Mouse (Mus musculus): ENCODE results near the gene Ubl4b. TPM values are rescaled to one million over a fixed set of nuclear protein-coding genes. Genes with fewer than 3 reads are reported as not detected.

Ubl4b gene
- total RNA-seq, 4 experiments from 2014 or later, result not detected

DNA sequence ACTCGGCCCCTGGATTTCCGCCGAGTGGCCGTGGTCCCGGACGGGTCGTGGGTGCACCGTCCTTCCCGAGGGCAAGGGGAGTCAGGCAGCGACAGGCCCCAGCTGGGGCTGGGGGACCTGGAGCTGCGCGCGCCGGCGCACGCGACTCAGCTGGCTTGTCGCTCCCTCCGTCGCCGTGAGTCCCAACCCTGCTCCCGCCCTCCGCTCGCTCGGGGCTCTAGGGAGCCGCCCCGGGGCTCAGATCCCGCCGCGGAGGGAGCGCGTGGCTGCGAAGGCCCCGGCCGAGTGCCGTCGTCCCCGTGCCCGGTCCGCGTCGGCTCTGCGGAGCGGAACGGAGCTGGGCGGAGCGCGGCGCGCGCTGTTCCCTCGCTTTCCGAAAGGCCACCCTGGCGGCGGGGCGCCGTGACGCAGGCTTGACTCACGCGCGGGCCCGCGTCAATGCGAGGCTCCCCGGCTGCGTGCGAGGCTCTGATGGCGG, 37.2 kb downstream of the Ubl4b start, which contains the start of gene Slc6a17:
Gene Slc6a17, minus strand, starts transcription at position 388 of the 478 bp plus-strand sequence.
- peak; percentile 20 for DNase-seq

DNA sequence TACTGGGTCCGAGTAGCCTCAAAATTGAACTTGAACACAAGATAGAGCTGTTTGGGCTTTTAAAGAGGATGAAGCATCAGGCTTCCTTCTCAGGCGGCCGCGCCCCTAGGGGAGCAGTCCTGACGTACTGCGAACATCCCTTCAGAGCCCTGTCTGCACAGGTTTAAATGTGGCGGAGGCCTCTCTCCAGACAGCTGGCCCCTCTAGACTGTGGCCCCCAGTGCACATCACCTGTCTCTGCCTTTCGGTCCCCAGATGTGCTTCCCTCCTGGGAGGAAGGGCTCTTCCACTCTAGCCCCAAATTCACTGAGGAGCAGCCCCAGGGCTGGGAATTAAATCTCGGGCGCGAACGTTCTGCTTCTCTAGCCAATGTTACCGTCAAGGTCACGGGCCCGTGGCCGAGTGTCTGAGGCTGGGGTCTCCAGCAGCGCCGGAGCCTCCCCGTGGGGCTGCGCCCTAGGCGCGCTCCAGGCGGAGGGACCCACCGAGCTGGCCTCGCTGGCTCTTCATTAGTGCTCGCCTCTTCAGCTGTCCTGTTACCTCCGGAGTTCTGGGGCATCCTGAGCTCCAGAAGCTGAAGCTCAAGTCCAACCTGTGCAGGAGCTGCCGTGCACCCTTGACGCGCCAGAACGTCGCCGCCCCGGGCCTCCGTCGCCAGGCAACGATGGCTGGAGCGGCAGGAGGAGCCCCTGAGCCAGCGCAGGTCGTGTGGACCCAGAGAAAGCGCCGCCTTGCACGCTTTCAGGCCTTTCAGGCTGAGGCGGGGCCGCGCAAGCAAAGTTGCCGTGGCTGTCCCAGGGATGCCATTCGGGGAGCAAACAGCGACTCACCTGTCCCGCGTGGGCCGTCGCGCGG, 37.9 kb downstream of the Ubl4b start:
- no peak for DNase-seq

DNA sequence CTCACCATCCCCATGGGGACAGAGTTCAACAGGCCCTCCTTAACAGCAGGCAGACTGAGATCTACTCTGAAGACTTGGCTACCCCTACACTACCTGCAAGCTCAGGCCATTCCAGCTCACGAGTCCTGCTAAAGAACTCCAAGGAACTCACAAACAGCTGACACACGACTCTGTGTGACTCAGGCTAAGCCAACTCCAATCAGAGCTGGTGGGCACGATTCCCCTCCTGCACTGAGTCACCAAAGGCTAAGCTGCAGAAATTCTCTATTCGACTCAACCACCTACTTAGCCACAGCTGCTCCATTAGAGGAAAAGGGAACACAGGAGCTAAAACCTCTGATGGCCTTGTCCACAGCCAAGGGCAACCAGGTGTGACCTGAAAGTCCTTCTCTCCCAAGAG, 38.9 kb downstream of the Ubl4b start:
- DNase-seq, result no peak

DNA sequence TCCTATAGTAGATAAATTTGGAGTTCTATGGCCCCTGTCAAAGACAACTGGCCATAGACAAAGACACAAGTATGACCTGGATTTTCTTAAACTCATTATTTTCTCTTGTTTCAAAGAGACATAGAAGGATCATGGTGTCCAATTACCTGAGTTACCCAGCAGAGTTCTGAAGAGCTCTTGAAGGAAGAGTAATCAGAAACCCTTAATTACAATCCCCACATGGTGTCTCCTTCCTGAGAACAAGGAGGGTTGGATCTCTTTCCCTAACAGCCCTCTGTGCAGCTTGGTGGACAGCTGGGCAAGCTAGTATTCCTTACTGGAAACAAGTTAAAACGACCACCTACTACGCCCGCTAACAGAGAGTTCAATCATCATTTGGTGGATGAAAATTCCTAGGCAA, 43.5 kb downstream of the Ubl4b start:
- DNase-seq, result no peak

DNA sequence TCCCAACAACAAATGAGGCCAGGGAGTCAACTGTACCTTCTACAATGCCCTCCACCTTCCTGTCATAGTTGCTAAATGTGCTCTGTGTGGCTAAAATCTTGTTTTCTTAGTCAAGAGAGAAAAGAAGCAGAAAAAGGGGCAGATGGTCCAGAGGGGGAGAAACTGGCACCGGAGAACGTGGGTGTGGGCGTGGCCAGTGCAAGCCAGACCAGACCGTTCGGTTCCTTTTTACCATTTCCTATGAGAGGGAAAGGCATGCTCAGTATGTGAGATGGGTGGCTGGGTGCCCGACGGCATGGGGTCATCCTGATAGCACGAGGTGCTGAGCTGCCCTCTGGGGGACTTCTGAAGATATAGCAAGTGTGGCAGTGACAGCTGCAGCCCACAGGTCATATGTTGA, 46.2 kb downstream of the Ubl4b start:
- DNase-seq, result no peak

DNA sequence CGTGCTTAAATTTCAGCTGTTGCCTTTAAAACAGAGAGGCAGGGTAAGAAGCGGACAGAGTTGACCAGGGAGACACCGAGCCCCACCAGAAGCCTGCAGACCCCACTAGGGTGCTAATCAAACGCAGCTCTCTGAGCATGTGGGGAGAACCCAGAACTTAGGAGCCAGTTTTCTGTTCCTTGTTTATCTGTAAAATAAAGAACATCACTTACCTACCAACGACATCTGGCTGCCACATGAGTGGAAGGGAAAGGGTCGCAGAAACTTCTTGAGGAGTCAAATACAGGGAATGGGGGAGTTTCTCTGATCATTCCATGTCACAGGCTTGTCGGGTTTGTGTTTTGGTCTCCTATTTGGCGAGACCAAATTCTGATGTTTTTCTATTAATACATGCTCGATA, 46.9 kb downstream of the Ubl4b start:
- no peak for DNase-seq

DNA sequence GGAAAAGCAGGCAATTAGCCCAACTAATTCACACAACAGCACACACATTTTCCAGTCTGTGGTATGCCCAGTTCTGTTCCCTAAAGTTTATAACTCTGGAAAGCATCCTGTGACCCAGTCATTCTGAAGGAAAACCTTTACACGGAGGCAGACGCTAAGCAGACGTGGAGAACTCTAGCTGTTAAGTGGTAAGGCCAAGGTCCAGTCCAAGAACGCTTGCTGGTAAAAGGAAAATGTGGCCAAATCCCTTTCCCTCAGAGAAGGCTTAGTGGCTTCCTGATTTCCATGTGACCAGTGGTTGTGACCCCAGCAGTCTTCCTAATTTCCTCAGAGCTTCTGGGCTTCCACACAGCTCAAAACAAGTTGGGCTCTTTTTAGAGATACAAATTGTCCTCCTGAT, 48.3 kb downstream of the Ubl4b start:
- no peak for DNase-seq

DNA sequence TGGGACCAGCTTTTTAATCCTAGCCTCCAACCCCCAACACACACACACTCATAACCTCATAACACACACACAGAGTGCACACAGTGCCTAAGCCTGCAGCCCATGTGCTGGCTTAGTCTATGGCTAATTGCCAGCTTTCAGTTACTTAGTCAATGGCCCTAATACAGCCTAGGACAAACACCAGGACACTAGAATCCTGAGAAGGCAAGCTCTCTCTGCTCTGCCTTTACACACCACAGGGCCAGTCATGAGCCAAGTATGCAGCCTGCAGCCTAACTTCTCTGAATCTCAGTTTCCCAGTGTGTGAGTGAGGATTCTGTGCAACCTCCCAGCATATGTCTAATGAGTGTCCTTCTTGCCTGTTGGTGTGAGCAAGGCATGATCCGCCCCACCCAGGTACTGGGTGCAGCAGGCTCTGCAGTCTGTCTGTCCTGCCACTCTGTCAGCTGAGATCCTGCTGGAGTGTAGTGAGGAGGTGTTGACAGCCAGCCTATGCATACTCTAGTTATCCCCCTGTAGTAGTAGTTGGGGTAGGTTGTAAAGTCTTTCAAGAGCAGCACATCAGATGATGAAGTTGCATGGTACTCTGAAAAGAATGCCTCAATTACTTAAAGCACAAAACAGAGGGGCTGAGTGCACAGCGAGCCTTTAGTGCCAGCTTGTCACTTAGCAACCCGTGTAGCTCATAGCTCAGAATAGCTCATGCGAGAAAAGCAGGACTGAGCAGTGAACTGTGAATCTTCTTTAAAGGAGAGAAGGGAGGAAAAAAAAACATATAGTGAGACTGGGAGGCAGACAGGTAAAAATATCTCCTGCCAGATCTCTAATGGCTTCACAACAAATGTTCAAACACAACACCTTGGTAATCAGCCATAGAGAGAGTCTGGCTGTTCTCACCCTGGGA, 49.2 kb downstream of the Ubl4b start:
- no peak for DNase-seq

DNA sequence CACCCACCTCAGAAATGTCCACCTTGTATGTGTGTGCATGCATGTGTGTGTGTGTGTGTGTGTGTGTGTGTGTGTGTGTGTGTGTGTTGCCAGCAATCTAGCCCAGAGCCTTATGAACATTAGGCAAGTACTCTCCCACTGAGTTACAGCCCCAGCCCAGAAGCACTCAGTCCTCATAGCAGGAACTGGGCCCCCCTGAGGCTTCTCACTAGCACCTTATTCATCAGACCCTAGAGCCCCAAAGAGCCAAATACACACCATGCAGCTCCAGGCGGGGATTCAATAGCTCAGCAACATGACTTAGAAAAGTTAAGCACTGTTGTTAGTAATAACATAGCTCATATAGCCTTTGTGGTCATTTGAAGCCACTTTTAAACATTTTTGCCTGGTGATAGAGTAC, 50.3 kb downstream of the Ubl4b start:
- no peak for DNase-seq

DNA sequence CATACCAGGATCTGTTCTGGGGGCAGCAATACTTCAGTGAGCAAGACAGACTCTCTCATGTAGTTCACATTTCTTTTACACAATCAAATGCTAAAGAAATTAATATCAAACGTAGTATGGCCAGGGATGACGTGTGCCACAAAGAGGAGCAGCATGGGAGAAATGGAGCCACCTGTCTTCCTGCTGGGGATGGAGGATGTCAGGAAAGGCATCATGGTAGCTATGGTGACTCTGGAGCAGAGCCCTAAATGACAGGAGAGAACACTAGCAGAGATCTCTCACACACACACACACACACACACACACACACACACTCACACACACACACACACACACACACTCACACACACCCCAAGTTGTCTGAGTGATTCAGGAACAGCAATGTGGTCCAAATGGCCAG, 51.2 kb downstream of the Ubl4b start:
- DNase-seq, result no peak

Other genes starting within 250 kb of the Ubl4b start
- 10 to 100 TPM; 30.6 to 48.1 (median 36.7) TPM for gene Rbm15, start 221.4 kb downstream of the Ubl4b start, total RNA-seq (2022)
- 10 to 100 TPM; 10.3 to 19.0 (median 12.7) TPM for gene Kcnc4, start 95.5 kb downstream of the Ubl4b start, total RNA-seq (2022)
- gene Slc6a17, start 37.1 kb downstream of the Ubl4b start, total RNA-seq (2022), result 10 to 100 TPM in 2 of 4 experiments, 1 to 10 TPM in 2; 8.9 to 20.2 (median 13.4) TPM
- gene Alx3, start 40.0 kb upstream of the Ubl4b start, total RNA-seq (2022), result not detected
- not detected for gene Gm10961, start 76.2 kb upstream of the Ubl4b start, total RNA-seq (2022)
- gene Strip1, start 76.6 kb upstream of the Ubl4b start, total RNA-seq (2022), result 10 to 100 TPM; 30.1 to 40.2 (median 36.0) TPM
- 100 to 1,000 TPM; 213 to 241 (median 234) TPM for gene Ahcyl1, start 141.5 kb upstream of the Ubl4b start, total RNA-seq (2022)
- gene Csf1, start 205.4 kb upstream of the Ubl4b start, total RNA-seq (2022), result 10 to 100 TPM; 14.8 to 29.7 (median 23.0) TPM

All from adrenal gland, adult 8-10 months (tissue).